Mouse (Mus musculus) erythroid progenitor cell, adult 5-6 weeks (primary cell): ENCODE measurements around the gene Ets1. TPM values are rescaled to one million over a fixed set of nuclear protein-coding genes. Genes with fewer than 3 reads are reported as not detected.

ENCODE experiments used
- ATAC-seq: replicated peaks from 2 replicates; pipeline ENCODE4 v1.8.0; 2016; ENCODE audit warnings: moderate number of reproducible peaks, mild to moderate bottlenecking, moderate TSS enrichment, inconsistent platforms; ENCODE audit not compliant: poor library complexity, low FRiP score, severe bottlenecking
- total RNA-seq, 2 experiments: library from RNA; stranded (forward) in 1 of 2; stranded (reverse) in 1 of 2; fragments of 150-400 nt in 1 of 2; fragments of 186-747, 209-891 nt in 1 of 2; gene quantifications; 2 replicates each; pipeline versions ENCODE4 v1.2.3 to v1.2.4; 2015 to 2017; ENCODE audit warnings: low replicate concordance in 2 of 2

Gene Ets1
- total RNA-seq (2015; ENCODE audit: low replicate concordance) (9.0 and 23.1 TPM in 2 replicates), total RNA-seq (2017; ENCODE audit: low replicate concordance) (17.5 and 22.3 TPM in 2 replicates)

GRCm38 (mm10) chr9:32635627-32636385 lies at the start of gene Ets1:
Gene Ets1 (plus strand): TSS chr9:32636221.
- no peak for ATAC-seq

- ATAC-seq = no peak
Measured at GRCm38 (mm10) chr9:32589900-32590299, 46.1 kb upstream of the Ets1 start.

- ATAC-seq = no peak
Measured at GRCm38 (mm10) chr9:32590571-32590970, 45.5 kb upstream of the Ets1 start.

- 0 out of 2 replicates have a peak, but pooled peaks have one; percentile 41 for ATAC-seq
Measured at GRCm38 (mm10) chr9:32591732-32592582, 44.1 kb upstream of the Ets1 start.

GRCm38 (mm10) chr9:32592583-32592890 lies 43.5 kb upstream of the Ets1 start:
- no peak for ATAC-seq

- ATAC-seq = no peak
Measured at GRCm38 (mm10) chr9:32593816-32594215, 42.2 kb upstream of the Ets1 start.

GRCm38 (mm10) chr9:32594346-32594745 lies 41.7 kb upstream of the Ets1 start:
- ATAC-seq = no peak

- no peak for ATAC-seq
Measured at GRCm38 (mm10) chr9:32595076-32595820, 40.8 kb upstream of the Ets1 start.

GRCm38 (mm10) chr9:32596366-32596765 lies 39.7 kb upstream of the Ets1 start:
- no peak for ATAC-seq

GRCm38 (mm10) chr9:32601953-32602352 lies 34.1 kb upstream of the Ets1 start:
- no peak for ATAC-seq

GRCm38 (mm10) chr9:32603097-32603496 lies 32.9 kb upstream of the Ets1 start:
- ATAC-seq = no peak

GRCm38 (mm10) chr9:32607218-32607617 lies 28.8 kb upstream of the Ets1 start:
- ATAC-seq = peak; percentile 63

- no peak for ATAC-seq
Measured at GRCm38 (mm10) chr9:32608831-32609610, 27.0 kb upstream of the Ets1 start.

GRCm38 (mm10) chr9:32610218-32610617 lies 25.8 kb upstream of the Ets1 start:
- ATAC-seq = no peak

GRCm38 (mm10) chr9:32610631-32611030 lies 25.4 kb upstream of the Ets1 start:
- no peak for ATAC-seq

- no peak for ATAC-seq
Measured at GRCm38 (mm10) chr9:32611340-32611739, 24.7 kb upstream of the Ets1 start.

GRCm38 (mm10) chr9:32612426-32612825 lies 23.6 kb upstream of the Ets1 start:
- ATAC-seq = no peak

GRCm38 (mm10) chr9:32612861-32613421 lies 23.1 kb upstream of the Ets1 start:
- no peak for ATAC-seq

GRCm38 (mm10) chr9:32614191-32614590 lies 21.8 kb upstream of the Ets1 start:
- ATAC-seq = no peak
